Mouse (Mus musculus) ES-CJ7 (cell line): ENCODE data around the gene Hist1h3b.

Source experiments
- DNase-seq: peaks from one replicate; pipeline ENCODE4 v3.0.0; 2011; ENCODE audit warnings: low read depth, low spot score

The Hist1h3b gene

DNA sequence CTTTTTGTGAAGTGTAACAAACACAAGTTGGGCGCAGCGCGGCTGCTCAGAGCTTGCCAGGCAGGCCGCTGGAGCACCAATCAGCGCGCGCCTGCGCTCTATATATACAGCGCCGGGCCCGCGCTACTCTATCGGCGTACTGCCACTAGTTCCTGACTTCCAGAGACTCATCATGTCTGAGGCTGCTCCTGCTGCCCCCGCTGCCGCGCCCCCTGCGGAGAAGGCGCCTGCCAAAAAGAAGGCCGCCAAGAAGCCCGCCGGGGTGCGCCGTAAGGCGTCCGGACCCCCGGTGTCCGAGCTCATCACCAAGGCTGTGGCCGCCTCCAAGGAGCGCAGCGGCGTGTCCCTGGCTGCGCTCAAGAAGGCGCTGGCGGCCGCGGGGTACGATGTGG is 13.4 kb upstream of the Hist1h3b start, which contains the start of gene Hist1h1c:
TSS of gene Hist1h1c (plus strand) at position 132 of the 392 bp plus-strand sequence.
- peak; percentile 93 for DNase-seq

DNA sequence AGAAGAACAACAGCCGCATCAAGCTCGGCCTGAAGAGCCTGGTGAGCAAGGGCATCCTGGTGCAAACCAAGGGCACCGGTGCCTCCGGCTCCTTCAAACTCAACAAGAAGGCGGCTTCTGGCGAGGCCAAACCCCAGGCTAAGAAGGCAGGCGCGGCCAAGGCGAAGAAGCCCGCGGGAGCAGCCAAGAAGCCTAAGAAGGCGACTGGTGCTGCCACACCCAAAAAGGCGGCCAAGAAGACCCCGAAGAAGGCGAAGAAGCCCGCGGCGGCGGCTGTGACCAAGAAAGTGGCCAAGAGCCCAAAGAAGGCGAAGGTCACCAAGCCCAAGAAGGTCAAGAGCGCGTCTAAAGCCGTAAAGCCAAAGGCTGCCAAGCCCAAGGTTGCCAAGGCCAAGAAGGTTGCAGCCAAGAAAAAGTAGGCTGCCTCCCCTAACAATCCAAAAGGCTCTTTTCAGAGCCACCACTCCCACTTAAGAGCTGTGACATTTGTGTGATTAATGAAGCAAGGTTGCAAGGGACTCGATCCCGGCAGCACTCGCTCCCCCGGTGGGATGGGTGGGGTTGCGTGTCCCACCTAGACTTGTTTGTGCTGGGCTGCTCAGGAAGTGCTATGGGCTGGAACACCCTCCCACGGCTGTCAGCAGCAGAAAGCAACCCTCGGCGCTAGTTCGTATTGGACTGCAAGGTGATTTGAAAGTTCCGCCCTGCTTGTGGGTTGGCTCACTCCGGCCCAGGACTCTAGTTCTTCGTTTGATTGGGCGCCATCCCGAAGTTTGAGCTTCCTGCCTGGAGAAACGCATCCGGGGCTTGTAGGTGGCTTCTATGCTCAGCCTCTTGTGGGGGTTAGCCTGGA is 12.8 kb upstream of the Hist1h3b start:
- DNase-seq, result peak; percentile 97

DNA sequence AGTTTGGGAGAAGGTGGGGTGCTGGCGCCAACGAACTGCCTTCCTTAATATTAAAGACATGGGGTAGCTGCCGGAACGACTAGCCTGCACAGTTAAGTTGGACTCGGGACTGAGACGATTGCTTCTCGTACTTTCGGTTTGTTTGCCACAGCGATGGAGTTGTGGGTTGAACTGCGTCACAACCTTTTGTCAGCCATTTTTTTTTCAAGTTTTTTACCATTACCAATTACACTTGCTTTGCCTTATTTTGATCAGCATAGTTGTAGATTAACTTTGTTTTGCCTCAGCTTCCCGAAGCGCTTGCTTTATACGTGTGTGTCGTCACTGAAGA is 12.2 kb upstream of the Hist1h3b start:
- no peak for DNase-seq

DNA sequence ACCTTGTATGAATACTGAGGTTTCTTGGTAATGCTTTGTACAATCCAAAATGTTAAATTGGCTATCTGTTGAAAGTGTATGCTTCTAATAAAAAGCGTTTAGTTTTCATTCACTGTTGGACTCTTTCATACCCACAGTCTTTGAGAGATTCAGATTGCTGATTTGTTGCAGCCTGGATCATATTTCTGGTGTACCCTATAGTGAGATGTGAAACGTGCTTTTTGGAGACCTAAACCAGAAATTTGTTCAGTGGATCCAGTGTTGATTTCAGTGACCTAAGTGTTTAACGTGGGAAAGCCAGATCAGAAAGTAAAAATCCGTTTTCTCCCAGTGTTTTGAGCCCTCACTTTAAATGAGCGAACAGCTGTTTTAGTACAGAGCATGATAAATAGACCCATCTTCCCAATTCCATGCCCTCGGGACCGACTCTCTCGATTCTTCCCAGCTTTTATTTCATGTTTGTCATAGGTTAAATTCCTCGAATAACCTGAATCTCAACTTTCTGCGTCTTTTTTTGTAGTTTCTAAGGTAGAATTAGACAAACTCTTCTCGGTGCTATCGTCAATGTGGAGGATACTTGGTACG is 11.7 kb upstream of the Hist1h3b start:
- peak; percentile 38 for DNase-seq

DNA sequence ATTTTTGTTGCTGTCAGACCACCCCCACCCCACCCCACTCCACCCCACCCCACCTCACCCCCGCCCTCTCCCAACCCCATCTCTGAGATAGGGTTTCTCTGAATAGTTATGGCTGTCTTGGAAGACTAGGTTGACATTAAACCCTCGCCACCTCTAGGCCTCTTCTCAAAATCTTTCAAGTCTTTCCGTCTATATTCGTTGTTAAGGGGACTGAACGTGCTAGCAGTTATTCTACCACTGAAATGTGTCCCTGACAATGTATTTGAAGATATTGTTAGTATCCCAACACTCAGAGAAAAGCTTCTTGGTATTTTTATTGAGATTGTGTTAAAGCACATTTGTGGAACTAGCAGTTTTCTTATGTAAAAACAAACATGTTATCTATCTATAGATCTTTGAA is 11.2 kb upstream of the Hist1h3b start:
- DNase-seq, result no peak

DNA sequence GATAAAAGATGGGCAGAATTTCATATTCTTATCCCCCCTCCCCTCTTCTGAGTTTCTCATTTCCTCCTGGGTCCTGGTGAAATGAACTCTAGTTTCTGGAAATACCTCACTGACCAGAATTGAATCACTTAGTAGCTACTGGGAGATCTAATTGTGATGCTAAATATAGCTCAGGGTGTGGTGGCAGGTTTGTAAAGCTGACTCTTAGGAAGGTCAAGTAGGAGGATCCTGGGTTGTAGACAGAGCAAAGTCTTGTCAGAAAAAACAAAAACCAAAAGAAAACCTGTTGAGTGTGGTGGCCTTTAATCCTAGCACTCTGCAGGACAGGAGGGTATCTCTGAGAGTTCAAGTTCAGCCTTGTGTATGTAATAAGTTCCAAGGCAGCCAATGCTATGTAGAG is 10.1 kb upstream of the Hist1h3b start:
- DNase-seq, result peak; percentile 96

DNA sequence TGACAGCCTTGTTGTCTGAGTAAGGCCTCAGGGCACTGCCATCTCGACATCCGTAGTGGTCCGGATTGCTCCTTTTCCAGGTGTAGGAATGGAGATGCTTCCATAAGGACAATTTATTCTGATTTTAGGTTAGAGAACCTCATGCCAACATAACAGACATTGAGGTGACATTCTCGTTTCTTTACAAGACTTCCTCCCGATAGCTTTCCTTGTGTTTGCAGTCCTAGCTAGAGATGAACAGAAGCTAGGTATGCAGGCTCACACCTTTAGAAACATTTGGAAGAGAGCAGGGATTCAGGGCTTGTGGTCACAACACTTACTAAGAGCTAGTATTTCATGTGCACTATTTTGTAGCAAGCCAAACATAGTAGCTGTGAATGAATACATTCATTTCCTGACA is 8.9 kb upstream of the Hist1h3b start:
- DNase-seq, result peak; percentile 40

DNA sequence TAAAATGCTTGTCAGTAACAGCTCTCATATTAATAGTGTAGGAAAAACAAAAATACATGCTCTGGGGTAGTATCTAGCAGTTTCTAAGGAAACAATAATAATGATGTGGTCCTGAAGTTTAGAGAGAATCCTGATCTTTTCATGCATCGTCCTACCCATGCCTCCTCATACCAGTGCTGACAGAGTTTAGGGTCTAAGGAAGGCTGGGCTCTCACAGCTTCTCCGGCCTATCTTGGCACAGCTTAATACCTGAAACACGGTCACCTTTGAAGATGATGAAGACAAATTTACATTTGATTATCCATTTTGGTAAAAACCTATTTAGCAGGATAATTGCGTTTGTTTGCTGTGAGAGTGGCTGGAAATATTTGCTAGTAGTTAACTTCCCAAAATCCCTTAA is 8.1 kb upstream of the Hist1h3b start:
- DNase-seq, result peak; percentile 63

DNA sequence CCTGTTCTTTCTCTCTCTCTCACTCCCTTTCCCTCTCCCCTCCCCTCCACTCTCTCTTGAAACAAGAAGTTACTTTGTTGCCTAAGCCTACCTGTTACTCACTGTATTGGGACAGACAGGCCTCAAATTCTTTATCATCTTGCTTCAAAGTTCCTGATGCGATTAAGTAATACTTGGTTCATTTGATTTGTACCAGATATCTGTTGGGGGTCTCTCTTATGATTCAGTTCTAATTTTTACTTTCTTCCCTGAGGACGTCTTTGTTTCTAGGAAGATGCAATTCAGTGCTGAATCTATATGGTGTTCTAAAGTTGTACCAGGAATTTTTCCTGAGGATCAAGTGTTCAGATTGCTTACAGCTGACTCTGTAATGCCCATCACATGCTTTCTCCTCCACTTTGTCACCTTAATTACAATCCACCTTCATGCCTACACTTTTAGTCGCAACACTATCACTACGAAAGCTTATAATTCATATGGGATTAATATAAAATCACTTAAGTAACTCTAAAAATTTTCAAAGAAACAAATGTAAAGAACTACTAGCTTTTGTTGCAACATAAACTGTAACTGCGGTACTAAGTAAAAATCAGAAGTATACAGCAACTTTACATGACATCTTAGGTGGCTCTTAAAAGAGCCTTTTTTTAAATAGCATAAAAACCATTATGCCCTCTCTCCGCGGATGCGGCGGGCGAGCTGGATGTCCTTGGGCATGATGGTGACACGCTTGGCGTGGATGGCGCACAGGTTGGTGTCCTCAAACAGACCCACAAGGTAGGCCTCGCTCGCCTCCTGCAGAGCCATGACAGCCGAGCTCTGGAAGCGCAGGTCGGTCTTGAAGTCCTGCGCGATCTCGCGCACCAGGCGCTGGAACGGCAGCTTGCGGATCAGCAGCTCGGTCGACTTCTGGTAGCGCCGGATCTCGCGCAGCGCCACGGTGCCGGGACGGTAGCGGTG is 7.4 kb upstream of the Hist1h3b start:
- DNase-seq, result peak; percentile 77

DNA sequence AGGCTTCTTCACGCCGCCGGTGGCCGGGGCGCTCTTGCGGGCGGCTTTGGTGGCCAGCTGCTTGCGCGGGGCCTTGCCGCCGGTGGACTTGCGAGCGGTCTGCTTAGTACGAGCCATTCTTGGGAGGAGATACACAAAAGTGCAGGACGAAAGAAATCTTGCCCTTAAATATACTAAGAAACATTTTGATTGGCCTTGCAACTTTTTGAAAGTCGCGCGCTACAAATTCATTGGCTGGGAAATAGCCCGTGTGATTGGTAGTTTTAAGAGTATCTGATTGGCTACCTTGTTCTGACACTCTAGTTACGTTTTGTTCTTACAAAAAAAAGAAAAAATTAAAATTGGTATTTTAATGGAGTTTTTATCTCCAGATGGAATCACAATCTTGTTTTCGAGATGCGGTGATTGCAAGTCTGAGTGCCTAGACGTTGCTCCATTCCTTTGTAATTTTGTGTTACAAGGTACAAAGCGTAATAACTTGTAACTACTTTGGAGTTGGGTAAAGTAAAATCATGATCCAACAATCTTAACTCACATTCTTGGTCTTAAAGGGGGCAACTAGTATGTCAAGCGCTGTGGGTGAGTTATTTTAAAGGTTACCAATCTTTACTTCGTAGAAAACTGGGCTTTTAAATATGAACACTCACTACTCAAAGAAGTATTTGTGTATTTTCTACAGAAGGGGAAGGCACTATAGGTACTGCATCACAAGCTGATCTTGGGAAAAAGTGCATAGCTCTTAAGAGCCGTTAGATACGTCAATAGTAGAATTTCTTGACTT is 6.5 kb upstream of the Hist1h3b start, which contains the start of gene Hist1h3c:
TSS of gene Hist1h3c (minus strand) at position 222 of the 781 bp plus-strand sequence.
- peak; percentile 96 for DNase-seq

DNA sequence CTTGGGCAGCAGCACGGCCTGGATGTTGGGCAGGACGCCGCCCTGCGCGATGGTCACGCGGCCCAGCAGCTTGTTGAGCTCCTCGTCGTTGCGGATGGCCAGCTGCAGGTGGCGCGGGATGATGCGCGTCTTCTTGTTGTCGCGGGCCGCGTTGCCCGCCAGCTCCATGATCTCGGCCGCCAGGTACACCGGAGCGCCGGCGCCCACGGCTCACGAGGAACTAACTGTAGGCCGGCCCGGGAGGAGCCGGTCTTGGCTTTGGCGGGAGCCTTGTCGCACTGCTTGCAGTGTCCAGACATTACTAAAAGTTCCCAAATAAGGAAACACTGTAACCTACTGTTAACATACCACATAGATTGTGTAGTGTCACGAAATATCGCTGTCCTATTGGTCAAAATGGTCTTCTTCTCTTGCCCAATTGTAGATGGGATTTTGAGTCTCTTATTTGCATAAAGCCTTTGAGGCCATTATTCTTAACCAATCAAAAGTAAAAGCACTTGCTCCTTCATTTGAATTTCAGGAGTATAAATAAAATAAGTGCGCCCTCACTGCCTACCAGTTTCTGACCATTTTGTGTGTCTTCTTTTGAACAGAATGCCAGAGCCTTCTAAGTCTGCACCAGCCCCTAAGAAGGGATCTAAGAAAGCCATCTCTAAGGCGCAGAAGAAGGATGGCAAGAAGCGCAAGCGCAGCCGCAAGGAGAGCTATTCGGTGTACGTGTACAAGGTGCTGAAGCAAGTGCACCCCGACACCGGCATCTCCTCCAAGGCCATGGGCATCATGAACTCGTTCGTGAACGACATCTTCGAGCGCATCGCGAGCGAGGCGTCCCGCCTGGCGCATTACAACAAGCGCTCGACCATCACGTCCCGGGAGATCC is 5.6 kb upstream of the Hist1h3b start, which contains the start of gene Hist1h2bb:
TSS of gene Hist1h2bb (plus strand) at position 534 of the 880 bp plus-strand sequence.
- DNase-seq, result peak; percentile 98

DNA sequence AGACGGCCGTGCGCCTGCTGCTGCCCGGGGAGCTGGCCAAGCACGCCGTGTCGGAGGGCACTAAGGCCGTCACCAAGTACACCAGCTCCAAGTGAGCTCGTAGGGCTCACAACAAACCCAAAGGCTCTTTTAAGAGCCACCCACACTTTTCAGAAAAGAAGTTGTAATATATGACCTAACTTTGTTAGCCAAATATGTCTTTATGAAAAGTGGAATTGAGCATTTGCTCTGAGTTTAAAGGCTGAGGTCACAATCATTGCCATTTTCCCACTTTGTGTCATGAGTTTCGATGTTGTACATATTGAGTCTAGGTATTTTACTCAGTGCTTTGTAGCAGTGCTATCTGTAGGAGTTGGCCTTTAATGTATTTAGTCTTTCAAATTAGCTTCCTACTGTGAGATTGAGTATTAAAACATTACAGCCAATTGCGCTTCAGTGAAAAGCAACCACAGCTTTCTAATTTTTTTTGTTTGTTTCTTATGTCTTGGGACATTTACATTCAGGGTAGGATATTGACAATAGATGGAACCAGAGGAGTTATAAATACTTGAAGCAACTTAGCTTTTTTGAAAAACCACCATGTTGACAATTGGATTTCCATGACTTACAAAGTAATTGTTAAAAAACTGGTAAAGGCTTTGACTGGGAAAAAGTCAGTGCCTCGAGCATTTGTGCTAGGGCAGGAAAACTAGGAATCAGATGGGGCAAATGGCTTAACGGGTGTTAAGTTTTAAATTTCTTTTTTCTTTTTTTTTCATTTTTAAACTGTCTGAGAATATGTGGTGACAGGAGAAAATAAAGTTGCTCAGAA is 4.8 kb upstream of the Hist1h3b start:
- DNase-seq, result peak; percentile 79

DNA sequence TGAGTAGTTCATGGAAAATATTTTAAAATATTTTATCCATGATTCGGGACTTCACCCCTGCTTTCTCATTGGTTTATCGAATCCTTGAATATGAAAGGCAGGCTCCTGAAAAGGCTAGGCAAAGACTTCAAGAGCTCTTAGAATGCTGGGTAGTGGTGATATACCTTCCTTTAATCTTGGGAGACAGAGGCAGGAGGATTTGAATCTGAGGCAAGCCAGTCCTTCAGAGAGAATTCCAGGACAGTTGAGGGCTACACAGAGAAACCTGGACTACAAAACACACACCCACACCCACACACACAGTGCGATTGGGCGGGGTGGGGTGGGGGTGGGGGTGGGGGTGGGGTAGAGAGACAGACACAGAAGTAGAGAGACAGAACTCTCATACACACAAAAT is 4.2 kb upstream of the Hist1h3b start:
- DNase-seq, result peak; percentile 86

DNA sequence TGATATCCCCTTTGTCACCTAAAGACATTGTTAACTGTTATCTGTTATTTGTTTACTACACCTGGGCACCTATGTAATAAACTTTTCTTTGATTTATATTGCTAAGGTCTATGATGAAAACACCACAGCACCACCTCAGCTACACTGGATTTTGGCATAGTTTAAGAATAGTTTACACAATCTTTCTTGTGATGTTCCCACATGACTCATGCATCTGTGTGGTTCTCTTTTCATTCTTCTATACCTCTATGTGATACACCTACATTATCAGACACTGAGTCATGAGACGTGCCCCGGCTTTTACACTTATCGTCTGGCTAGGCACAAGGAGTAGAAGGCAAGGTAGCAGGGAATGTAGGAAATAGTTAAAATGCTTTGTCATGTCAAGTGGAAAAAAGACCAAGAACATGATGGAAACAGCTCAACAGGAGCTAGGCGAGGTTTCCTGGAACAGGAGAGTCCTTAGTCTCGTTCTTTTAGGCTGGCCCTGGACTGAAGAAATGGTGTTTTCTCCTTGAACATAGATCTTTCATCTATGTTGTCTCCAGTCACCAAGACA is 2.4 kb upstream of the Hist1h3b start:
- no peak for DNase-seq

DNA sequence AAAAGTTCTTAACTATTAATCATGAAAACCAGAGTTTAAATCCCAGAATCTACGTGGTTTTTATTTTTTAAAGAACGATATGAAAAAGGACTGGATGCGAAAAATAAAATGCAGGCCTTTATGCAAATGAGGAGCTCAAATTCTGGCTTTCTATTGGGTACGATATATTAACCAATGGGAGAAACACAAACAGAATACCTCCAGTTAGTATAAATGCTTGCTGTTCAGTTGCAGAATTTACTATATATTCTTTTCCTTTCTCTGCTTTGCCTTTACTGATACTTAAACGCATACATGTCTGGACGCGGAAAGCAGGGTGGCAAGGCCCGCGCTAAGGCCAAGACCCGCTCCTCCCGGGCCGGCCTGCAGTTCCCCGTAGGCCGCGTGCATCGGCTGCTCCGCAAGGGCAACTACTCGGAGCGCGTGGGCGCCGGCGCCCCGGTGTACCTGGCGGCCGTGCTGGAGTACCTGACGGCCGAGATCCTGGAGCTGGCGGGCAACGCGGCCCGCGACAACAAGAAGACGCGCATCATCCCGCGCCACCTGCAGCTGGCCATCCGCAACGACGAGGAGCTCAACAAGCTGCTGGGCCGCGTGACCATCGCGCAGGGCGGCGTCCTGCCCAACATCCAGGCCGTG is 1.1 kb upstream of the Hist1h3b start, which contains the start of gene Hist1h2ab:
TSS of gene Hist1h2ab (plus strand) at position 288 of the 639 bp plus-strand sequence.
- peak; percentile 89 for DNase-seq

DNA sequence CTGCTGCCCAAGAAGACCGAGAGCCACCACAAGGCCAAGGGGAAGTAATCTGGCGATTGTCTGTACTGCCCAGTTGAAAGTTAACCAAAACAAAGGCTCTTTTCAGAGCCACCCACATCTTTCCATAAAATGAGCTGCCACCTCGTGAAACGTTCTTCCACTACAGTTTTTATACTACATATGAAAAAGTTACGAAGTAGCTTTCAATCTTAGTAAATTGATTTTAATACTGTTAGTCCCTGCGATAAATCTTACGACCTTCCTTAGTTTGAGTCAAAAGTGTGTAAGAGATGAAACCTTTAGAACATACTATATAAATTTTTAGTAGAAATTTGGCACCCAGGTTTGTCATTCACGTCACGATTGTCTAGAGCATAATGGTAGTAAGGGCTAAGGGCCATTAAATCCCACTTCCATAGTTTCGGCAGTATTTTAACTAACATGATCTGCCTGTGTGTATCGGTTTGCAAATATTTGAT is 550 bp upstream of the Hist1h3b start:
- DNase-seq, result peak; percentile 68

DNA sequence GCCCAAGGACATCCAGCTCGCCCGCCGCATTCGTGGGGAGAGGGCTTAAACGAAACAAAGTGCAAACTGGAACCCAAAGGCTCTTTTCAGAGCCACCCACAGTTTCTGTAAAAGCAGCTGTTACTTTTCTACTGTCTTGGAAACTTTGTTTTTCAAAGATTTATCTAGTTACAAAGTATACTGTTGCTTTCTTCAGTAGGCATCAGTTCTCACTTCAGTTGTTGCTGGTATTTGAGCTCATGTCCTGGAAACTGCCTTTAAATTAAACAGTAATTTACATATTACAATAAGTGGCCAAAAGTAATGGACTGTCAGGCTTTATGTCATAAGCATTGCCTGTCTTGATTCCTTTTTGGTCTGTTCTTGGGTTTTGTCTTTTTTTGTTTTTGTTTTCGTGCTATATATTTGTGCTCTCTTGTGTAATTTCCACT is 690 bp downstream of the Hist1h3b start:
- peak; percentile 45 for DNase-seq
